In the genomic region with DNA sequence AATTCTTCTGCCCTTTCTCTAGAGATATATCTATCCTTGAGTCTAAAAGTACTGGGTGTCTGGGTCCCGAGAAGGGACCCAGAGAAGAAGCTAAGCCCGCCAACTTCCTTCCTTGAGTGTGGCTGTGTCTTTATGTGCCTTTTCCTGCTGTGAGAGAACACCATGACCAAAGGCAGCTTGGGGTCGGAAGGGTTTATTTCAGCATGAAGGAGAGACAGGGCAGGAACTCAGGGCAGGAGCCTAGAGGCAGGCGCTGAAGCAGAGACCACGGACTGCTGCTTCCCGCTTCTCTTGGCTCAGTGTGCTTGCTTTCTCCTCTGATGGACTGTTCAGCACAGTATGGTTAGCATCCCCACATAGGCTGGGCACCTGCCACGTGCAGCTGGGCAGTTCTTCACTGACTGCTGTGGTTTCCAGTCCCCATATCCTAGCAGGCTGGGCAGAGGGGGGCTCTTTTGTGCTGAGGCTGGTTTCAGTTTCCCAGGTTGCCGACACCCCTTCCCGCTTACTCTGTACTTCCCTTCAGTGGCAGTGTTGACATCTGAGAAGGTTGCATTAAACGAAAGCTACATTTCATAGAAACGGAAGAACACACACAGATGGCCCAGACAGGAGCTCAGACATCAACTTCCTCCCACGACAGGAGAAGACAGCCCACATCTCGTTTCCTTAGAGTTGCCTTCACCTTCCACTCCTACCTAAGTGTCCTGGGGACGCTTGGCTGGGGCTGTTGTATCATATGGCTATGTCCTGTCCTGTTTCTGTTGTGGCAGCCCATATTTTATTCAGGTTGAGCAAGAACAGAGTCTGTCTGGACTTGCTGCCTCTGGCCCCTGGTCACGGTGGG, we compare ENCODE assay signal across 9 mouse cellular contexts. TPM values are rescaled to one million over a fixed set of nuclear protein-coding genes. Genes with fewer than 3 reads are reported as not detected.
DNase-seq lines count a peak whose midpoint lies in the region; ATAC-seq lines count a peak whose summit lies in the region.
"Had no signal": no experiment of that assay in that cellular context is flagged by ENCODE, and none has a peak within 500 bp of the region (broad histone marks: within the 10 kb centered on the region; RNA-seq: fewer than 3 reads in every experiment).

No protein-coding gene starts in this region.

- H3K9me3 ChIP-seq in hindbrain, embryonic 16.5 days (ENCODE audit: control insufficient read depth, low read length): no peaks in the 10 kb centered on the region
- H3K9me3 ChIP-seq: limb, embryonic 13.5 days had no signal

- no peak overlapping the region for H3K4me3 ChIP-seq in hindbrain, embryonic 16.5 days (ENCODE audit: low read length)
- H3K4me3 ChIP-seq: limb, embryonic 13.5 days had no signal

- no peak overlapping the region for H3K9ac ChIP-seq in hindbrain, embryonic 16.5 days (ENCODE audit: low read depth, low read length)
- H3K9ac ChIP-seq: limb, embryonic 13.5 days had no signal

- H3K27ac ChIP-seq in hindbrain, embryonic 16.5 days (ENCODE audit: low read depth, low read length): no peak overlapping the region
- H3K27ac ChIP-seq: limb, embryonic 13.5 days had no signal

- DNase-seq in retina, embryonic 14.5 days (ENCODE audit: low spot score): peak; percentile 31
- DNase-seq in retina, postnatal 1 day: no peak
- peak; percentile 98 for DNase-seq in c-Kit-positive CD71-negative TER-119-negative erythroid progenitor cells, embryonic 14.5 days (ENCODE audit: low read depth)
- peak; percentile 22 for DNase-seq in lung, postnatal 14 days
- peak; percentile 75 for DNase-seq in thymus, postnatal 0 days (ENCODE audit: low spot score)
- DNase-seq in Muller cell, postnatal 12 days (ENCODE audit: inconsistent ontology term): no peak
- no peak for DNase-seq in heart, adult 8-10 months (ENCODE audit: low spot score)

- H3K36me3 ChIP-seq in hindbrain, embryonic 16.5 days (ENCODE audit: control insufficient read depth, insufficient read depth, low read length): peaks cover 7% of the 10 kb centered on the region

- H3K4me1 ChIP-seq in hindbrain, embryonic 16.5 days (ENCODE audit: control insufficient read depth, insufficient read depth, low read depth, low read length): peaks cover 5% of the 10 kb centered on the region

- WGBS in hindbrain, embryonic 16.5 days: 83% methylated on average over 15 of the region's 15 CpGs

- H3K27me3 ChIP-seq in hindbrain, embryonic 16.5 days (replicated peaks; ENCODE audit: control insufficient read depth, insufficient read depth, low read length): no peaks in the 10 kb centered on the region
- H3K27me3 ChIP-seq: limb, embryonic 13.5 days had no signal

- no peak for ATAC-seq in hindbrain, embryonic 16.5 days

- H3K4me2 ChIP-seq in hindbrain, embryonic 16.5 days (ENCODE audit: low read length): no peak overlapping the region
- H3K4me2 ChIP-seq: limb, embryonic 13.5 days had no signal

RNA-seq across cellular contexts. Expression of gene 1600014C10Rik, which starts 6.3 kb away (rescaled TPM):
- 52.8 and 59.9 TPM in 2 replicates for polyA plus RNA-seq in thymus, postnatal 0 days (2015; fragmentation: Nextera tagmentation; extraction: Ambion mirVana)
- 10 to 100 TPM; 32.1 to 42.1 (median 37.4) TPM for total RNA-seq in heart, adult 8-10 months (2022)
- polyA plus RNA-seq in hindbrain, embryonic 16.5 days (2015; fragmentation: Nextera tagmentation; extraction: Ambion mirVana): 32.7 and 33.7 TPM in 2 replicates

RNA-seq across cellular contexts. Expression of gene Plekhf1, which starts 38.5 kb away (rescaled TPM):
- polyA plus RNA-seq in thymus, postnatal 0 days (2015; fragmentation: Nextera tagmentation; extraction: Ambion mirVana): 8.1 and 8.8 TPM in 2 replicates
- 10 to 100 TPM in 2 of 4 experiments, 1 to 10 TPM in 2; 7.8 to 11.1 (median 9.0) TPM for total RNA-seq in heart, adult 8-10 months (2022)
- polyA plus RNA-seq in hindbrain, embryonic 16.5 days (2015; fragmentation: Nextera tagmentation; extraction: Ambion mirVana): 0.79 and 1.2 TPM in 2 replicates

Comparison
In these comparisons a context has a peak if more than half of its experiments do, and no peak if none do; other contexts are left out.
1. DNase-seq: peak in retina, embryonic 14.5 days (single experiment), c-Kit-positive CD71-negative TER-119-negative erythroid progenitor cells, embryonic 14.5 days (single experiment), lung, postnatal 14 days (single experiment) and thymus, postnatal 0 days (single experiment); none in retina, postnatal 1 day (single experiment), Muller cell, postnatal 12 days (single experiment) and heart, adult 8-10 months (single experiment).